ENCODE assay signal across 26 mouse cellular contexts in the genomic region with DNA sequence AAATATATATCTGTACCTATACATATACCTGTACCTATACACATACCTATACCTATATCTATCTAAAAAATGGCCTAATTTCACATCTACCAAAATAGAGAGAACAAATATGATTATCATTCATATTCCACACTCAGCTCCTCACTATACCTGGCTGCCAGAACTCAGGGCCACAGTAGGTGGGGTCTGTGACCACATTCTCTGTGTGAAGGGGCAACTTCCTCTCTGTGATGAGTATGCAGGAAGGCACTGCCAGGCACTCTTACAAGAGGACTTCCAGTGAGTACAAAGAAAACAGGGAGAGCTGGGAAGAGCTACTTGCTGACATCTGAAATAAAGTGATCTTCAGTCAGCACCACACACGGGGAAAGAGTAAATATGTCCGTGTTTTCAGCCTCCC. TPM values are rescaled to one million over a fixed set of nuclear protein-coding genes. Genes with fewer than 3 reads are reported as not detected.
DNase-seq lines count a peak whose midpoint lies in the region; ATAC-seq and TF ChIP-seq lines count a peak whose summit lies in the region.
"Had no signal": no experiment of that assay in that cellular context is flagged by ENCODE, and none has a peak within 500 bp of the region (broad histone marks: within the 10 kb centered on the region; RNA-seq: fewer than 3 reads in every experiment).

No protein-coding gene starts in this region.

- no peak overlapping the region for H3K27ac ChIP-seq in midbrain, embryonic 11.5 days (ENCODE audit: low read depth, low read length)
- H3K27ac ChIP-seq in midbrain, postnatal 0 days (ENCODE audit: low read depth, low read length) = no peak overlapping the region
- H3K27ac ChIP-seq in forebrain, postnatal 0 days (ENCODE audit: low read depth, low read length) = no peak overlapping the region
- H3K27ac ChIP-seq: embryonic facial prominence, embryonic 10.5 days; embryonic facial prominence, embryonic 13.5 days; forebrain, embryonic 12.5 days; forebrain, embryonic 15.5 days; hindbrain, embryonic 15.5 days had no signal

- H3K4me3 ChIP-seq in midbrain, embryonic 11.5 days (ENCODE audit: low read depth, low read length) = no peak overlapping the region
- H3K4me3 ChIP-seq in midbrain, postnatal 0 days (ENCODE audit: low read depth, low read length) = no peak overlapping the region
- H3K4me3 ChIP-seq in forebrain, postnatal 0 days (ENCODE audit: low read depth, low read length) = no peak overlapping the region
- H3K4me3 ChIP-seq: embryonic facial prominence, embryonic 10.5 days; embryonic facial prominence, embryonic 13.5 days; erythroblast, embryonic 14.5 days; forebrain, embryonic 12.5 days; forebrain, embryonic 15.5 days; hindbrain, embryonic 15.5 days had no signal

- no peak overlapping the region for H3K9ac ChIP-seq in midbrain, embryonic 11.5 days (ENCODE audit: low read length)
- H3K9ac ChIP-seq in midbrain, postnatal 0 days (replicated peaks; ENCODE audit: low read length, poor library complexity, severe bottlenecking) = no peak overlapping the region
- H3K9ac ChIP-seq in forebrain, postnatal 0 days = no peak overlapping the region
- H3K9ac ChIP-seq: embryonic facial prominence, embryonic 13.5 days; forebrain, embryonic 12.5 days; forebrain, embryonic 15.5 days; hindbrain, embryonic 15.5 days had no signal

- no peaks in the 10 kb centered on the region for H3K27me3 ChIP-seq in midbrain, embryonic 11.5 days (ENCODE audit: control insufficient read depth, insufficient read depth, low read length)
- no peaks in the 10 kb centered on the region for H3K27me3 ChIP-seq in midbrain, postnatal 0 days (ENCODE audit: insufficient read depth, low read length)
- no peaks in the 10 kb centered on the region for H3K27me3 ChIP-seq in forebrain, postnatal 0 days (ENCODE audit: insufficient read depth, low read length)
- H3K27me3 ChIP-seq: embryonic facial prominence, embryonic 13.5 days; forebrain, embryonic 15.5 days; hindbrain, embryonic 15.5 days had no signal

- peak; percentile 69 for DNase-seq in midbrain, embryonic 11.5 days (ENCODE audit: low spot score, missing footprints)
- no peak for DNase-seq in midbrain, postnatal 0 days (ENCODE audit: low spot score)
- no peak for DNase-seq in lung, adult 18-20 months
- no peak for DNase-seq in forebrain, postnatal 0 days
- DNase-seq in cerebellum, adult 8-10 months = no peak
- DNase-seq: adrenal gland, adult 8-10 months; adrenal gland, postnatal 25 days; cerebellum, adult 11-12 months; cerebellum, adult 9-10 months; cerebellum, postnatal 25 days; embryo, embryonic 11 days; gastrocnemius, postnatal 10 days; gastrocnemius, postnatal 36 days; heart, adult 11 months had no signal

- no peaks in the 10 kb centered on the region for H3K36me3 ChIP-seq in midbrain, embryonic 11.5 days (ENCODE audit: control insufficient read depth, insufficient read depth, low read length)
- H3K36me3 ChIP-seq in midbrain, postnatal 0 days (ENCODE audit: insufficient read depth, low read length) = no peaks in the 10 kb centered on the region
- no peaks in the 10 kb centered on the region for H3K36me3 ChIP-seq in forebrain, postnatal 0 days (ENCODE audit: insufficient read depth)
- H3K36me3 ChIP-seq: embryonic facial prominence, embryonic 10.5 days; embryonic facial prominence, embryonic 13.5 days; forebrain, embryonic 12.5 days; forebrain, embryonic 15.5 days; hindbrain, embryonic 15.5 days had no signal

- H3K9me3 ChIP-seq in midbrain, embryonic 11.5 days (ENCODE audit: control insufficient read depth, low read length) = no peaks in the 10 kb centered on the region
- H3K9me3 ChIP-seq in midbrain, postnatal 0 days (ENCODE audit: low read length) = no peaks in the 10 kb centered on the region
- no peaks in the 10 kb centered on the region for H3K9me3 ChIP-seq in forebrain, postnatal 0 days (ENCODE audit: low read length)
- H3K9me3 ChIP-seq: embryonic facial prominence, embryonic 10.5 days; embryonic facial prominence, embryonic 13.5 days; forebrain, embryonic 12.5 days; forebrain, embryonic 15.5 days; hindbrain, embryonic 15.5 days had no signal

- no peak overlapping the region for H3K4me2 ChIP-seq in midbrain, embryonic 11.5 days
- H3K4me2 ChIP-seq in midbrain, postnatal 0 days (ENCODE audit: low read depth, low read length, poor library complexity, severe bottlenecking) = no peak overlapping the region
- no peak overlapping the region for H3K4me2 ChIP-seq in forebrain, postnatal 0 days (ENCODE audit: low read depth)
- H3K4me2 ChIP-seq: embryonic facial prominence, embryonic 13.5 days; forebrain, embryonic 12.5 days; forebrain, embryonic 15.5 days; heart, embryonic 11.5 days; hindbrain, embryonic 15.5 days had no signal

- H3K4me1 ChIP-seq in midbrain, embryonic 11.5 days (ENCODE audit: control insufficient read depth, insufficient read depth, low read length) = no peaks in the 10 kb centered on the region; the same call in 1 of the 2 replicates
- peaks cover 12% of the 10 kb centered on the region; the same call in 1 of the 2 replicates for H3K4me1 ChIP-seq in midbrain, postnatal 0 days (ENCODE audit: insufficient read depth, low read length)
- peaks cover 6% of the 10 kb centered on the region; the same call in 1 of the 2 replicates for H3K4me1 ChIP-seq in forebrain, postnatal 0 days (ENCODE audit: insufficient read depth)

- ATAC-seq in midbrain, embryonic 11.5 days (ENCODE audit: low FRiP score) = no peak
- no peak for ATAC-seq in midbrain, postnatal 0 days (ENCODE audit: low FRiP score)
- ATAC-seq in common myeloid progenitor, adult 5-6 weeks (replicated peaks; ENCODE audit: low read depth, poor library complexity, severe bottlenecking) = peak; percentile 48; the same call in 1 of the 2 replicates
- ATAC-seq in megakaryocyte, adult 5-6 weeks (ENCODE audit: poor library complexity, severe bottlenecking) = peak; percentile 58
- ATAC-seq in forebrain, postnatal 0 days = no peak
- ATAC-seq: forebrain, embryonic 15.5 days; intestine, postnatal 0 days had no signal

- TF ChIP-seq CTCF in midbrain, postnatal 0 days (IDR thresholded peaks at IDR 0.05) = no peak
- no peak for TF ChIP-seq CTCF in forebrain, postnatal 0 days (IDR thresholded peaks at IDR 0.05; ENCODE audit: low read depth)

- WGBS in midbrain, embryonic 11.5 days = 71% methylated on average over 2 of the region's 2 CpGs
- WGBS in midbrain, postnatal 0 days = 44% methylated on average over 2 of the region's 2 CpGs
- 67% methylated on average over 2 of the region's 2 CpGs for WGBS in forebrain, postnatal 0 days

RNA-seq across cellular contexts. Expression of a gene that starts 28.4 kb away (rescaled TPM):
- not detected in 2 replicates for polyA plus RNA-seq in midbrain, embryonic 11.5 days (2014; fragmentation: Nextera tagmentation; extraction: Ambion mirVana)
- total RNA-seq in midbrain, postnatal 0 days (2014; rRNA removed) = 0.42 and 0.55 TPM in 2 replicates
- polyA plus RNA-seq in midbrain, postnatal 0 days (2015; fragmentation: Nextera tagmentation; extraction: Ambion mirVana) = 0.72 and 1.0 TPM in 2 replicates
- not detected in 2 replicates for total RNA-seq in common myeloid progenitor, adult 5-6 weeks (2017)
- total RNA-seq in megakaryocyte, adult 5-6 weeks (2015) = not detected in 2 replicates
- total RNA-seq in megakaryocyte, adult 5-6 weeks (2017) = not detected in 2 replicates
- total RNA-seq in forebrain, postnatal 0 days (2014; rRNA removed) = 0.54 and 0.81 TPM in 2 replicates
- 0.62 and 0.85 TPM in 2 replicates for polyA plus RNA-seq in forebrain, postnatal 0 days (2015; fragmentation: Nextera tagmentation; extraction: Ambion mirVana)
- total RNA-seq: adrenal gland, postnatal 25 days; ES-E14 had no signal
- polyA plus RNA-seq: embryonic facial prominence, embryonic 10.5 days; embryonic facial prominence, embryonic 13.5 days; erythroblast, embryonic 14.5 days; heart, embryonic 11.5 days; intestine, embryonic 14.5 days had no signal

Comparison
In these comparisons a context has a peak if more than half of its experiments do, and no peak if none do; other contexts are left out.
1. ATAC-seq: peak in common myeloid progenitor, adult 5-6 weeks (single experiment) and megakaryocyte, adult 5-6 weeks (single experiment); none in midbrain, embryonic 11.5 days (single experiment), midbrain, postnatal 0 days (single experiment) and forebrain, postnatal 0 days (single experiment).